Mouse (Mus musculus): Measurements from ENCODE around the gene Gtpbp2. TPM values are rescaled to one million over a fixed set of nuclear protein-coding genes. Genes with fewer than 3 reads are reported as not detected.

Gene Gtpbp2
- polyA plus RNA-seq, 1 experiment from 2014 or later, result 27.2 TPM

- ATAC-seq (ENCODE audit: low FRiP score) (no peak), DNase-seq (ENCODE audit: low spot score) (no peak)
- 49% methylated on average over 9 of the region's 9 CpGs for WGBS
- Histone ChIP-seq H3K9ac (ENCODE audit: low read depth, low read length) (peak overlapping the region; percentile 79), H3K4me2 (replicated peaks; ENCODE audit: low read depth, low read length) (peak overlapping the region; percentile 42), H3K36me3 (ENCODE audit: control insufficient read depth, insufficient read depth, low read length) (0 out of 2 replicates have a peak, but pooled peaks cover 3% of the 10 kb centered on the region), H3K27ac (ENCODE audit: low read depth, low read length) (no peak overlapping the region), H3K4me3 (ENCODE audit: low read depth, low read length) (peak overlapping the region; percentile 71), H3K9me3 (ENCODE audit: control insufficient read depth, low read length) (no peaks in the 10 kb centered on the region), H3K4me1 (replicated peaks; ENCODE audit: control insufficient read depth, insufficient read depth, low read length) (0 out of 2 replicates have a peak, but pooled peaks cover 3% of the 10 kb centered on the region), H3K27me3 (ENCODE audit: control insufficient read depth, insufficient read depth, low read length) (no peaks in the 10 kb centered on the region)
Measured at GRCm38 (mm10) chr17:46161710-46162109, 878 bp downstream of the Gtpbp2 start.

GRCm38 (mm10) chr17:46162551-46162950 lies 1.7 kb downstream of the Gtpbp2 start:
- Histone ChIP-seq H3K36me3 (ENCODE audit: control insufficient read depth, insufficient read depth, low read length) (0 out of 2 replicates have a peak, but pooled peaks cover 3% of the 10 kb centered on the region), H3K9me3 (ENCODE audit: control insufficient read depth, low read length) (no peaks in the 10 kb centered on the region), H3K4me3 (ENCODE audit: low read depth, low read length) (no peak overlapping the region), H3K27ac (ENCODE audit: low read depth, low read length) (no peak overlapping the region), H3K27me3 (ENCODE audit: control insufficient read depth, insufficient read depth, low read length) (no peaks in the 10 kb centered on the region), H3K4me2 (replicated peaks; ENCODE audit: low read depth, low read length) (no peak overlapping the region), H3K9ac (ENCODE audit: low read depth, low read length) (no peak overlapping the region), H3K4me1 (replicated peaks; ENCODE audit: control insufficient read depth, insufficient read depth, low read length) (0 out of 2 replicates have a peak, but pooled peaks cover 3% of the 10 kb centered on the region)
- ATAC-seq (ENCODE audit: low FRiP score), result no peak
- 94% methylated on average over 7 of the region's 7 CpGs for WGBS
- DNase-seq (ENCODE audit: low spot score), result no peak

- no peak overlapping the region for H3K4me3 ChIP-seq (ENCODE audit: low read depth, low read length)
- 0 out of 2 replicates have a peak, but pooled peaks cover 3% of the 10 kb centered on the region for H3K36me3 ChIP-seq (ENCODE audit: control insufficient read depth, insufficient read depth, low read length)
- 90% methylated on average over 9 of the region's 9 CpGs for WGBS
- H3K9me3 ChIP-seq (ENCODE audit: control insufficient read depth, low read length), result no peaks in the 10 kb centered on the region
- no peak for ATAC-seq (ENCODE audit: low FRiP score)
- H3K9ac ChIP-seq (ENCODE audit: low read depth, low read length), result no peak overlapping the region
- H3K4me2 ChIP-seq (replicated peaks; ENCODE audit: low read depth, low read length), result no peak overlapping the region
- H3K27ac ChIP-seq (ENCODE audit: low read depth, low read length), result no peak overlapping the region
- H3K4me1 ChIP-seq (replicated peaks; ENCODE audit: control insufficient read depth, insufficient read depth, low read length), result 0 out of 2 replicates have a peak, but pooled peaks cover 3% of the 10 kb centered on the region
- no peak for DNase-seq (ENCODE audit: low spot score)
- H3K27me3 ChIP-seq (ENCODE audit: control insufficient read depth, insufficient read depth, low read length), result no peaks in the 10 kb centered on the region
Measured at GRCm38 (mm10) chr17:46162951-46163421, 2.2 kb downstream of the Gtpbp2 start.

GRCm38 (mm10) chr17:46164301-46164700 lies 3.5 kb downstream of the Gtpbp2 start:
- Histone ChIP-seq H3K4me1 (replicated peaks; ENCODE audit: control insufficient read depth, insufficient read depth, low read length) (0 out of 2 replicates have a peak, but pooled peaks cover 3% of the 10 kb centered on the region), H3K36me3 (ENCODE audit: control insufficient read depth, insufficient read depth, low read length) (0 out of 2 replicates have a peak, but pooled peaks cover 7% of the 10 kb centered on the region), H3K27ac (ENCODE audit: low read depth, low read length) (no peak overlapping the region), H3K4me3 (ENCODE audit: low read depth, low read length) (no peak overlapping the region), H3K9me3 (ENCODE audit: control insufficient read depth, low read length) (no peaks in the 10 kb centered on the region), H3K27me3 (ENCODE audit: control insufficient read depth, insufficient read depth, low read length) (no peaks in the 10 kb centered on the region), H3K9ac (ENCODE audit: low read depth, low read length) (no peak overlapping the region), H3K4me2 (replicated peaks; ENCODE audit: low read depth, low read length) (no peak overlapping the region)
- no peak for DNase-seq (ENCODE audit: low spot score)
- no peak for ATAC-seq (ENCODE audit: low FRiP score)
- WGBS, result 96% methylated on average over 8 of the region's 8 CpGs

- H3K9ac ChIP-seq (ENCODE audit: low read depth, low read length), result no peak overlapping the region
- no peak for ATAC-seq (ENCODE audit: low FRiP score)
- WGBS, result 94% methylated on average over 10 of the region's 10 CpGs
- no peak overlapping the region for H3K27ac ChIP-seq (ENCODE audit: low read depth, low read length)
- no peak for DNase-seq (ENCODE audit: low spot score)
- H3K4me2 ChIP-seq (replicated peaks; ENCODE audit: low read depth, low read length), result no peak overlapping the region
- 0 out of 2 replicates have a peak, but pooled peaks cover 3% of the 10 kb centered on the region for H3K4me1 ChIP-seq (replicated peaks; ENCODE audit: control insufficient read depth, insufficient read depth, low read length)
- 0 out of 2 replicates have a peak, but pooled peaks cover 7% of the 10 kb centered on the region for H3K36me3 ChIP-seq (ENCODE audit: control insufficient read depth, insufficient read depth, low read length)
- no peak overlapping the region for H3K4me3 ChIP-seq (ENCODE audit: low read depth, low read length)
- no peaks in the 10 kb centered on the region for H3K9me3 ChIP-seq (ENCODE audit: control insufficient read depth, low read length)
- no peaks in the 10 kb centered on the region for H3K27me3 ChIP-seq (ENCODE audit: control insufficient read depth, insufficient read depth, low read length)
Measured at GRCm38 (mm10) chr17:46164791-46165190, 4.0 kb downstream of the Gtpbp2 start.

- H3K9me3 ChIP-seq (ENCODE audit: control insufficient read depth, low read length), result no peaks in the 10 kb centered on the region
- DNase-seq (ENCODE audit: low spot score), result no peak
Measured at GRCm38 (mm10) chr17:46165460-46165859, 4.6 kb downstream of the Gtpbp2 start.

GRCm38 (mm10) chr17:46166270-46166669 lies 5.4 kb downstream of the Gtpbp2 start:
- DNase-seq (ENCODE audit: low spot score), result no peak

More at GRCm38 (mm10) chr17:46165460-46165859, 4.6 kb downstream of the Gtpbp2 start:
- H3K4me1 ChIP-seq (replicated peaks; ENCODE audit: control insufficient read depth, insufficient read depth, low read length), result 0 out of 2 replicates have a peak, but pooled peaks cover 3% of the 10 kb centered on the region
- no peak overlapping the region for H3K27ac ChIP-seq (ENCODE audit: low read depth, low read length)
- no peaks in the 10 kb centered on the region for H3K27me3 ChIP-seq (ENCODE audit: control insufficient read depth, insufficient read depth, low read length)
- H3K4me3 ChIP-seq (ENCODE audit: low read depth, low read length), result no peak overlapping the region
- 92% methylated on average over 12 of the region's 12 CpGs for WGBS
- H3K4me2 ChIP-seq (replicated peaks; ENCODE audit: low read depth, low read length), result no peak overlapping the region
- H3K9ac ChIP-seq (ENCODE audit: low read depth, low read length), result no peak overlapping the region
- ATAC-seq (ENCODE audit: low FRiP score), result no peak
- H3K36me3 ChIP-seq (ENCODE audit: control insufficient read depth, insufficient read depth, low read length), result 0 out of 2 replicates have a peak, but pooled peaks cover 7% of the 10 kb centered on the region

GRCm38 (mm10) chr17:46167014-46167413 lies 6.2 kb downstream of the Gtpbp2 start:
- H3K4me3 ChIP-seq (ENCODE audit: low read depth, low read length), result no peak overlapping the region
- no peaks in the 10 kb centered on the region for H3K4me1 ChIP-seq (replicated peaks; ENCODE audit: control insufficient read depth, insufficient read depth, low read length)
- no peak overlapping the region for H3K9ac ChIP-seq (ENCODE audit: low read depth, low read length)
- DNase-seq (ENCODE audit: low spot score), result no peak
- WGBS, result 84% methylated on average over 11 of the region's 11 CpGs
- H3K27me3 ChIP-seq (ENCODE audit: control insufficient read depth, insufficient read depth, low read length), result no peaks in the 10 kb centered on the region
- no peak overlapping the region for H3K4me2 ChIP-seq (replicated peaks; ENCODE audit: low read depth, low read length)
- no peak overlapping the region for H3K27ac ChIP-seq (ENCODE audit: low read depth, low read length)
- 0 out of 2 replicates have a peak, but pooled peaks cover 9% of the 10 kb centered on the region for H3K36me3 ChIP-seq (ENCODE audit: control insufficient read depth, insufficient read depth, low read length)
- no peaks in the 10 kb centered on the region for H3K9me3 ChIP-seq (ENCODE audit: control insufficient read depth, low read length)
- no peak for ATAC-seq (ENCODE audit: low FRiP score)

More at GRCm38 (mm10) chr17:46166270-46166669, 5.4 kb downstream of the Gtpbp2 start:
- Histone ChIP-seq H3K36me3 (ENCODE audit: control insufficient read depth, insufficient read depth, low read length) (0 out of 2 replicates have a peak, but pooled peaks cover 7% of the 10 kb centered on the region), H3K9me3 (ENCODE audit: control insufficient read depth, low read length) (no peaks in the 10 kb centered on the region), H3K27ac (ENCODE audit: low read depth, low read length) (no peak overlapping the region), H3K4me2 (replicated peaks; ENCODE audit: low read depth, low read length) (no peak overlapping the region), H3K4me1 (replicated peaks; ENCODE audit: control insufficient read depth, insufficient read depth, low read length) (0 out of 2 replicates have a peak, but pooled peaks cover 3% of the 10 kb centered on the region), H3K4me3 (ENCODE audit: low read depth, low read length) (no peak overlapping the region), H3K27me3 (ENCODE audit: control insufficient read depth, insufficient read depth, low read length) (no peaks in the 10 kb centered on the region), H3K9ac (ENCODE audit: low read depth, low read length) (no peak overlapping the region)
- 91% methylated on average over 5 of the region's 5 CpGs for WGBS
- ATAC-seq (ENCODE audit: low FRiP score), result no peak

- H3K9ac ChIP-seq (ENCODE audit: low read depth, low read length), result no peak overlapping the region
- H3K36me3 ChIP-seq (ENCODE audit: control insufficient read depth, insufficient read depth, low read length), result peaks cover 12% of the 10 kb centered on the region; the same call in 1 of the 2 replicates
- H3K4me3 ChIP-seq (ENCODE audit: low read depth, low read length), result no peak overlapping the region
- no peaks in the 10 kb centered on the region for H3K9me3 ChIP-seq (ENCODE audit: control insufficient read depth, low read length)
- no peak overlapping the region for H3K4me2 ChIP-seq (replicated peaks; ENCODE audit: low read depth, low read length)
- 72% methylated on average over 5 of the region's 5 CpGs for WGBS
- no peak for DNase-seq (ENCODE audit: low spot score)
- no peak for ATAC-seq (ENCODE audit: low FRiP score)
- H3K27me3 ChIP-seq (ENCODE audit: control insufficient read depth, insufficient read depth, low read length), result no peaks in the 10 kb centered on the region
- H3K4me1 ChIP-seq (replicated peaks; ENCODE audit: control insufficient read depth, insufficient read depth, low read length), result no peaks in the 10 kb centered on the region
- H3K27ac ChIP-seq (ENCODE audit: low read depth, low read length), result no peak overlapping the region
Measured at GRCm38 (mm10) chr17:46168318-46168717, 7.5 kb downstream of the Gtpbp2 start.
